Mouse (Mus musculus) liver, embryonic 15.5 days (tissue): ENCODE data around the gene Opn1mw. TPM values are rescaled to one million over a fixed set of nuclear protein-coding genes. Genes with fewer than 3 reads are reported as not detected.

Experiments used
- ATAC-seq: fragments of 200-750 bp; cut with Nextera tagmentation; 2 replicates; pipeline ENCODE4 v1.8.0; 2017; ENCODE audit warnings: moderate number of reproducible peaks, mild to moderate bottlenecking, moderate library complexity; ENCODE audit not compliant: insufficient read depth
- H3K27ac ChIP-seq: fragments of 300-500 bp; sonication (generic); replicated peaks from 2 replicates; pipeline ENCODE4 v1.5.1; 2015; ENCODE audit warnings: mild to moderate bottlenecking, inconsistent platforms
- H3K27me3 ChIP-seq: fragments of 300-500 bp; sonication (generic); 2 replicates; pipeline ENCODE4 v1.6.1; 2015; ENCODE audit warnings: mild to moderate bottlenecking, inconsistent platforms
- H3K36me3 ChIP-seq: fragments of 300-500 bp; sonication (generic); replicated peaks from 2 replicates; pipeline ENCODE4 v1.6.1; 2015; ENCODE audit warnings: moderate library complexity, mild to moderate bottlenecking, inconsistent platforms
- H3K4me1 ChIP-seq: fragments of 300-500 bp; sonication (generic); replicated peaks from 2 replicates; pipeline ENCODE4 v1.6.1; 2015; ENCODE audit warnings: inconsistent platforms
- H3K4me2 ChIP-seq: fragments of 300-500 bp; sonication (generic); 2 replicates; pipeline ENCODE4 v1.6.1; 2015; ENCODE audit warnings: moderate library complexity, mild to moderate bottlenecking, inconsistent platforms
- H3K4me3 ChIP-seq: fragments of 300-500 bp; sonication (generic); replicated peaks from 2 replicates; pipeline ENCODE4 v1.5.1; 2015; ENCODE audit warnings: mild to moderate bottlenecking, inconsistent platforms
- H3K9ac ChIP-seq: fragments of 300-500 bp; sonication (generic); 2 replicates; pipeline ENCODE4 v1.6.1; 2015; ENCODE audit warnings: moderate library complexity, mild to moderate bottlenecking, inconsistent platforms
- H3K9me3 ChIP-seq: fragments of 300-500 bp; sonication (generic); replicated peaks from 2 replicates; pipeline ENCODE4 v1.6.1; 2016; ENCODE audit warnings: inconsistent platforms
- WGBS: fragments of 180-500 bp; shearing (Covaris S2); methylation state at CpG from one replicate; pipeline ENCODE4 v1.1.7; 2015; ENCODE audit warnings: mixed read lengths; ENCODE audit not compliant: insufficient replicate concordance; 5-methylcytosine and 5-hydroxymethylcytosine counted together
- polyA plus RNA-seq: library from polyadenylated mRNA; unstranded; fragments of >200 nt; fragmentation: Nextera tagmentation; extraction: Ambion mirVana; gene quantifications from 2 replicates; pipeline ENCODE4 v1.2.1, GENCODE M21; 2015

The Opn1mw gene
- not detected in 2 replicates for polyA plus RNA-seq

GRCm38 (mm10) chrX:74127164-74127563, at the start of gene Opn1mw:
Gene Opn1mw (plus strand): TSS chrX:74127464.
- H3K36me3 ChIP-seq = no peaks in the 10 kb centered on the region
- H3K4me1 ChIP-seq = no peaks in the 10 kb centered on the region
- H3K27me3 ChIP-seq = no peaks in the 10 kb centered on the region; the same call in 1 of the 2 replicates
- H3K4me3 ChIP-seq = no peak within 1 kb of the TSS
- H3K9me3 ChIP-seq = no peaks in the 10 kb centered on the region
- ATAC-seq = no peak
- no peak within 1 kb of the TSS for H3K27ac ChIP-seq
- H3K4me2 ChIP-seq = no peak within 1 kb of the TSS
- no peak within 1 kb of the TSS for H3K9ac ChIP-seq

GRCm38 (mm10) chrX:74084276-74084837, 42.9 kb upstream of the Opn1mw start:
- Histone ChIP-seq H3K4me3 (peak overlapping the region; percentile 78), H3K4me1 (peaks cover 19% of the 10 kb centered on the region), H3K36me3 (peaks cover 1% of the 10 kb centered on the region; the same call in 1 of the 2 replicates), H3K27me3 (no peaks in the 10 kb centered on the region), H3K27ac (peak overlapping the region; percentile 90), H3K9ac (peak overlapping the region; percentile 76), H3K4me2 (peak overlapping the region; percentile 73), H3K9me3 (no peaks in the 10 kb centered on the region)
- WGBS = 11% methylated on average over 17 of the region's 17 CpGs
- no peak for ATAC-seq

- Histone ChIP-seq H3K4me1 (peaks cover 19% of the 10 kb centered on the region), H3K36me3 (no peaks in the 10 kb centered on the region), H3K4me3 (peak overlapping the region; percentile 78), H3K9me3 (no peaks in the 10 kb centered on the region), H3K27ac (peak overlapping the region; percentile 90), H3K4me2 (peak overlapping the region; percentile 73), H3K27me3 (no peaks in the 10 kb centered on the region), H3K9ac (peak overlapping the region; percentile 76)
- peak; percentile 53 for ATAC-seq
- WGBS = 12% methylated on average over 42 of the region's 56 CpGs
Observed at GRCm38 (mm10) chrX:74084946-74085498, 42.2 kb upstream of the Opn1mw start.

- peak overlapping the region; percentile 90 for H3K27ac ChIP-seq
- H3K9me3 ChIP-seq = no peaks in the 10 kb centered on the region
- peak overlapping the region; percentile 76 for H3K9ac ChIP-seq
- H3K4me1 ChIP-seq = peaks cover 19% of the 10 kb centered on the region
- H3K36me3 ChIP-seq = no peaks in the 10 kb centered on the region
- 0 out of 2 replicates have a peak, but pooled peaks cover 4% of the 10 kb centered on the region for H3K27me3 ChIP-seq
- ATAC-seq = peak; percentile 98
- WGBS = 13% methylated on average over 27 of the region's 27 CpGs
- peak overlapping the region; percentile 73 for H3K4me2 ChIP-seq
- peak overlapping the region; percentile 78 for H3K4me3 ChIP-seq
Observed at GRCm38 (mm10) chrX:74085601-74086038, 41.6 kb upstream of the Opn1mw start.

- H3K27me3 ChIP-seq = 0 out of 2 replicates have a peak, but pooled peaks cover 3% of the 10 kb centered on the region
- no peak overlapping the region for H3K9ac ChIP-seq
- no peak overlapping the region for H3K4me2 ChIP-seq
- H3K36me3 ChIP-seq = no peaks in the 10 kb centered on the region
- 26% methylated on average over 1 of the region's 1 CpGs for WGBS
- H3K27ac ChIP-seq = no peak overlapping the region
- ATAC-seq = no peak
- H3K4me1 ChIP-seq = no peaks in the 10 kb centered on the region
- no peak overlapping the region for H3K4me3 ChIP-seq
- no peaks in the 10 kb centered on the region for H3K9me3 ChIP-seq
Observed at GRCm38 (mm10) chrX:74095130-74095529, 32.1 kb upstream of the Opn1mw start.

- Histone ChIP-seq H3K4me1 (no peaks in the 10 kb centered on the region), H3K27me3 (0 out of 2 replicates have a peak, but pooled peaks cover under 1% of the 10 kb centered on the region), H3K4me3 (no peak overlapping the region), H3K4me2 (no peak overlapping the region), H3K9ac (no peak overlapping the region), H3K27ac (no peak overlapping the region), H3K36me3 (no peaks in the 10 kb centered on the region), H3K9me3 (no peaks in the 10 kb centered on the region)
- 45% methylated on average over 4 of the region's 4 CpGs for WGBS
- no peak for ATAC-seq
Observed at GRCm38 (mm10) chrX:74103457-74104188, 23.6 kb upstream of the Opn1mw start.

- no peak for ATAC-seq
- no peak overlapping the region for H3K4me2 ChIP-seq
- H3K4me3 ChIP-seq = no peak overlapping the region
- WGBS = 22% methylated on average over 2 of the region's 2 CpGs
- H3K9me3 ChIP-seq = no peaks in the 10 kb centered on the region
- H3K36me3 ChIP-seq = no peaks in the 10 kb centered on the region
- no peak overlapping the region for H3K9ac ChIP-seq
- H3K4me1 ChIP-seq = no peaks in the 10 kb centered on the region
- 0 out of 2 replicates have a peak, but pooled peaks cover 7% of the 10 kb centered on the region for H3K27me3 ChIP-seq
- no peak overlapping the region for H3K27ac ChIP-seq
Observed at GRCm38 (mm10) chrX:74105916-74106315, 21.3 kb upstream of the Opn1mw start.

GRCm38 (mm10) chrX:74108747-74109146, 18.5 kb upstream of the Opn1mw start:
- Histone ChIP-seq H3K27me3 (0 out of 2 replicates have a peak, but pooled peaks cover 7% of the 10 kb centered on the region), H3K9me3 (no peaks in the 10 kb centered on the region), H3K9ac (no peak overlapping the region), H3K4me3 (no peak overlapping the region), H3K27ac (no peak overlapping the region), H3K36me3 (no peaks in the 10 kb centered on the region), H3K4me1 (no peaks in the 10 kb centered on the region), H3K4me2 (no peak overlapping the region)
- WGBS = 27% methylated on average over 3 of the region's 3 CpGs
- no peak for ATAC-seq

GRCm38 (mm10) chrX:74114036-74114435, 13.2 kb upstream of the Opn1mw start:
- Histone ChIP-seq H3K4me1 (no peaks in the 10 kb centered on the region), H3K4me3 (no peak overlapping the region), H3K9ac (no peak overlapping the region), H3K27ac (no peak overlapping the region), H3K36me3 (no peaks in the 10 kb centered on the region), H3K27me3 (peaks cover 7% of the 10 kb centered on the region; the same call in 1 of the 2 replicates), H3K9me3 (no peaks in the 10 kb centered on the region), H3K4me2 (no peak overlapping the region)
- no peak for ATAC-seq

GRCm38 (mm10) chrX:74115511-74115910, 11.8 kb upstream of the Opn1mw start:
- Histone ChIP-seq H3K36me3 (no peaks in the 10 kb centered on the region), H3K4me1 (no peaks in the 10 kb centered on the region), H3K27me3 (peaks cover 3% of the 10 kb centered on the region; the same call in 1 of the 2 replicates), H3K9ac (no peak overlapping the region), H3K4me3 (peak overlapping the region; percentile 45), H3K27ac (no peak overlapping the region), H3K4me2 (peak overlapping the region; percentile 60), H3K9me3 (no peaks in the 10 kb centered on the region)
- 17% methylated on average over 10 of the region's 10 CpGs for WGBS
- ATAC-seq = no peak

GRCm38 (mm10) chrX:74124975-74125374, 2.3 kb upstream of the Opn1mw start:
- Histone ChIP-seq H3K4me3 (no peak overlapping the region), H3K27me3 (no peaks in the 10 kb centered on the region; the same call in 1 of the 2 replicates), H3K4me1 (no peaks in the 10 kb centered on the region), H3K9ac (no peak overlapping the region), H3K36me3 (no peaks in the 10 kb centered on the region), H3K9me3 (no peaks in the 10 kb centered on the region), H3K27ac (no peak overlapping the region), H3K4me2 (no peak overlapping the region)
- no peak for ATAC-seq
- 34% methylated on average over 2 of the region's 2 CpGs for WGBS
